Mouse (Mus musculus): ENCODE measurements around the gene Rbms2. TPM values are rescaled to one million over a fixed set of nuclear protein-coding genes. Genes with fewer than 3 reads are reported as not detected.

Rbms2 gene
- polyA plus RNA-seq (2015; fragmentation: Nextera tagmentation; extraction: Ambion mirVana), result 20.6 and 25.1 TPM in 2 replicates

GRCm38 (mm10) chr10:128179989-128180388 is at the start of gene Rbms2:
Gene Rbms2 (minus strand): TSS chr10:128180297.

GRCm38 (mm10) chr10:128225538-128225937 is 45.4 kb upstream of the Rbms2 start, which contains the start of gene Mip:
Gene Mip (plus strand): TSS chr10:128225838.

GRCm38 (mm10) chr10:128211390-128212108 is 31.5 kb upstream of the Rbms2 start, which contains the start of gene Spryd4:
Gene Spryd4 (minus strand): TSS chr10:128211807.

GRCm38 (mm10) chr10:128194024-128194550 is 14.0 kb upstream of the Rbms2 start, which contains the start of gene Gls2:
Gene Gls2 (plus strand): TSS chr10:128194457.

GRCm38 (mm10) chr10:128091564-128092505 is 88.3 kb downstream of the Rbms2 start, which contains the start of gene Baz2a:
Gene Baz2a (plus strand): TSS chr10:128091577.

GRCm38 (mm10) chr10:128082880-128083421 is 97.1 kb downstream of the Rbms2 start, which contains the start of gene Atp5b:
Gene Atp5b (plus strand): TSS chr10:128083273.

MicroRNAs encoded within 50 kb of the gene (microRNA counts, 519-probe panel; counts per million panel counts)
- 2,439 counts per million, percentile 68 among the panel's probes with 10 or more counts for microRNA mmu-miR-677

Small RNA genes within 50 kb of the gene (microRNA-seq; reads per million reads assigned to microRNA genes)
- gene Mir677, result 7.1 to 12.1 reads per million in 2 experiments

Other genes with a start within 250 kb of the Rbms2 start
- gene Hsd17b6, start 172.7 kb downstream of the Rbms2 start, polyA plus RNA-seq (2015; fragmentation: Nextera tagmentation; extraction: Ambion mirVana), result not detected in 2 replicates
- gene Prim1, start 165.1 kb downstream of the Rbms2 start, polyA plus RNA-seq (2015; fragmentation: Nextera tagmentation; extraction: Ambion mirVana), result 14.3 and 15.8 TPM in 2 replicates
- 404 and 425 TPM in 2 replicates for gene Naca, start 144.7 kb downstream of the Rbms2 start, polyA plus RNA-seq (2015; fragmentation: Nextera tagmentation; extraction: Ambion mirVana)
- gene Ptges3, start 121.3 kb downstream of the Rbms2 start, polyA plus RNA-seq (2015; fragmentation: Nextera tagmentation; extraction: Ambion mirVana), result 194 and 206 TPM in 2 replicates
- gene Atp5b, start 97.0 kb downstream of the Rbms2 start, polyA plus RNA-seq (2015; fragmentation: Nextera tagmentation; extraction: Ambion mirVana), result 5,056 and 5,083 TPM in 2 replicates
- 5.1 and 5.6 TPM in 2 replicates for gene Baz2a, start 88.7 kb downstream of the Rbms2 start, polyA plus RNA-seq (2015; fragmentation: Nextera tagmentation; extraction: Ambion mirVana)
- gene Gls2, start 14.2 kb upstream of the Rbms2 start, polyA plus RNA-seq (2015; fragmentation: Nextera tagmentation; extraction: Ambion mirVana), result 0.41 and 0.71 TPM in 2 replicates
- gene Spryd4, start 31.5 kb upstream of the Rbms2 start, polyA plus RNA-seq (2015; fragmentation: Nextera tagmentation; extraction: Ambion mirVana), result 40.4 and 42.4 TPM in 2 replicates
- gene Mip, start 45.5 kb upstream of the Rbms2 start, polyA plus RNA-seq (2015; fragmentation: Nextera tagmentation; extraction: Ambion mirVana), result 0.06 TPM in 1 of 2 replicates, not detected in the other
- gene Timeless, start 51.8 kb upstream of the Rbms2 start, polyA plus RNA-seq (2015; fragmentation: Nextera tagmentation; extraction: Ambion mirVana), result 7.7 and 9.4 TPM in 2 replicates
- gene Apon, start 73.8 kb upstream of the Rbms2 start, polyA plus RNA-seq (2015; fragmentation: Nextera tagmentation; extraction: Ambion mirVana), result 0.10 TPM in 1 of 2 replicates, not detected in the other
- gene Apof, start 88.4 kb upstream of the Rbms2 start, polyA plus RNA-seq (2015; fragmentation: Nextera tagmentation; extraction: Ambion mirVana), result 0.17 and 0.60 TPM in 2 replicates
- 5.2 and 6.2 TPM in 2 replicates for gene Stat2, start 90.3 kb upstream of the Rbms2 start, polyA plus RNA-seq (2015; fragmentation: Nextera tagmentation; extraction: Ambion mirVana)
- not detected in 2 replicates for gene Il23a, start 118.5 kb upstream of the Rbms2 start, polyA plus RNA-seq (2015; fragmentation: Nextera tagmentation; extraction: Ambion mirVana)
- gene Pan2, start 123.0 kb upstream of the Rbms2 start, polyA plus RNA-seq (2015; fragmentation: Nextera tagmentation; extraction: Ambion mirVana), result 10.7 and 11.6 TPM in 2 replicates
- 172 and 198 TPM in 2 replicates for gene Cnpy2, start 142.2 kb upstream of the Rbms2 start, polyA plus RNA-seq (2015; fragmentation: Nextera tagmentation; extraction: Ambion mirVana)
- gene Cs, start 157.4 kb upstream of the Rbms2 start, polyA plus RNA-seq (2015; fragmentation: Nextera tagmentation; extraction: Ambion mirVana), result 392 and 409 TPM in 2 replicates
- 71.8 and 90.5 TPM in 2 replicates for gene Coq10a, start 188.7 kb upstream of the Rbms2 start, polyA plus RNA-seq (2015; fragmentation: Nextera tagmentation; extraction: Ambion mirVana)
- 6.1 and 6.9 TPM in 2 replicates for gene Ankrd52, start 196.8 kb upstream of the Rbms2 start, polyA plus RNA-seq (2015; fragmentation: Nextera tagmentation; extraction: Ambion mirVana)
- gene Slc39a5, start 220.9 kb upstream of the Rbms2 start, polyA plus RNA-seq (2015; fragmentation: Nextera tagmentation; extraction: Ambion mirVana), result not detected in 2 replicates
- gene Nabp2, start 231.2 kb upstream of the Rbms2 start, polyA plus RNA-seq (2015; fragmentation: Nextera tagmentation; extraction: Ambion mirVana), result 44.3 and 46.0 TPM in 2 replicates
- 16.0 and 17.7 TPM in 2 replicates for gene Rnf41, start 231.4 kb upstream of the Rbms2 start, polyA plus RNA-seq (2015; fragmentation: Nextera tagmentation; extraction: Ambion mirVana)